ENCODE assay signal across 8 mouse cellular contexts in the genomic region with DNA sequence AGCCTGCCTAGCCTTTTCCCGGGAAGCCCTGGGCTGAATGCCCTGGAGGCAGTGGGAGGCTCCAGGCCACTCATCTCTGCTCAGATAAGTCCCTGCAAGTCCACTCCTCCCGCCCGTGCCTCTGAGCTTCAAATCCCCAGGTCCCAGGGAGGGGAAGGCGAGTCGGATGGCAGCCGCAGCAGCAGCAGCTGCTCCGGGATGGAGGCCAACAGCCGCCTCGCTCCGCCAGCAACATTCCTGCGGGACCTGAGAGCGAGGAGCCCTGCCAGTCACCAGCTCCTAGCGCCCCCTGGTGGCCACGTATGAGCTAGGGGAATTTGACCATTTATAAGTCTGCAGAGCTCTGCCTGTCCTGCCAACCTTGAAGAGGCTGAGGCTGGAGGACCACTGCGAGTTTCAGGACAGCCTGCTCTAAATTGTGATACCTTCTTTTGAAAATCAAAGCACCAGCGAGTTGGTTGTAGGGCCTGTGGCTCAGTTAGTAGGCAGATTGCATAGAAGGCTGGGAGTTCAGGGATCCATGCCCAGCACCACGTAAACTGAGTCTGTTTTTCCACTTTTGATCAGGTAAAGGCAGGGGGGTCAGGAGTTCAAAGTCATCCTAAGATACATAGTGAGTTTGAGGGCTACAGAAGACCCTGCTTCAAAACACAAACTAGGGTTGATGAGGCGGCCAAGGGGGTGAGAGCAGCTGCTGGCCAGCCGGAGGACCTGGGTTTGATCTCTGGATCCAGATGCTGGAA. TPM values are rescaled to one million over a fixed set of nuclear protein-coding genes. Genes with fewer than 3 reads are reported as not detected.
DNase-seq lines count a peak whose midpoint lies in the region; ATAC-seq lines count a peak whose summit lies in the region.

No protein-coding gene starts in this region.

- H3K4me2 ChIP-seq in hindbrain, embryonic 13.5 days, result peak overlapping the region; percentile 36

- H3K9ac ChIP-seq in hindbrain, embryonic 13.5 days, result peak overlapping the region; percentile 30; the same call in 1 of the 2 replicates

- H3K36me3 ChIP-seq in hindbrain, embryonic 13.5 days, result no peaks in the 10 kb centered on the region

- H3K27me3 ChIP-seq in hindbrain, embryonic 13.5 days, result peaks cover 26% of the 10 kb centered on the region

- peak; percentile 89 for ATAC-seq in hindbrain, embryonic 13.5 days (ENCODE audit: low FRiP score)

- H3K9me3 ChIP-seq in hindbrain, embryonic 13.5 days, result no peaks in the 10 kb centered on the region

- no peak overlapping the region for H3K27ac ChIP-seq in hindbrain, embryonic 13.5 days

- H3K4me1 ChIP-seq in hindbrain, embryonic 13.5 days (replicated peaks), result peaks cover 7% of the 10 kb centered on the region

- 15% methylated on average over 19 of the region's 19 CpGs for WGBS in hindbrain, embryonic 13.5 days

- H3K4me3 ChIP-seq in hindbrain, embryonic 13.5 days, result no peak overlapping the region

- DNase-seq in T-cell, adult 2 months (ENCODE audit: low spot score), result peak; percentile 60
- peak; percentile 93 to 96 for DNase-seq in cerebellum, postnatal 25 days
- DNase-seq in frontal cortex, postnatal 25 days (ENCODE audit: low spot score in 2 of 2), result peak; percentile 93 to 97
- peak; percentile 94 to 99 for DNase-seq in layer of hippocampus, postnatal 25 days (ENCODE audit: extremely low spot score in 1 of 2, low spot score in 1 of 2)
- DNase-seq in lung, postnatal 4 days, result peak; percentile 93 to 96
- peak; percentile 95 for DNase-seq in right cerebral cortex, adult 18-20 months
- DNase-seq in urinary bladder, adult 2 months (ENCODE audit: low spot score), result peak; percentile 92

RNA-seq across cellular contexts. Expression of a gene that starts 12.8 kb away (rescaled TPM):
- not detected in 2 replicates for polyA plus RNA-seq in hindbrain, embryonic 13.5 days (2015; fragmentation: Nextera tagmentation; extraction: Ambion mirVana)
- not detected for total RNA-seq in layer of hippocampus, postnatal 25 days (2021)
- polyA plus RNA-seq in urinary bladder, adult 2 months (2012; rRNA removed), result not detected in 2 replicates

RNA-seq across cellular contexts. Expression of a gene that starts 16.2 kb away (rescaled TPM):
- polyA plus RNA-seq in hindbrain, embryonic 13.5 days (2015; fragmentation: Nextera tagmentation; extraction: Ambion mirVana), result 0.36 and 0.44 TPM in 2 replicates
- 1 to 10 TPM; 1.2 to 2.5 TPM for total RNA-seq in layer of hippocampus, postnatal 25 days (2021)
- 13.5 and 14.3 TPM in 2 replicates for polyA plus RNA-seq in urinary bladder, adult 2 months (2012; rRNA removed)

RNA-seq across cellular contexts. Expression of a gene that starts 37.4 kb away (rescaled TPM):
- 1.9 and 2.3 TPM in 2 replicates for polyA plus RNA-seq in hindbrain, embryonic 13.5 days (2015; fragmentation: Nextera tagmentation; extraction: Ambion mirVana)
- 10 to 100 TPM; 50.7 to 77.1 TPM for total RNA-seq in layer of hippocampus, postnatal 25 days (2021)
- 59.3 and 71.9 TPM in 2 replicates for polyA plus RNA-seq in urinary bladder, adult 2 months (2012; rRNA removed)

RNA-seq across cellular contexts. Expression of a gene that starts 48.5 kb away (rescaled TPM):
- 9.8 and 10.1 TPM in 2 replicates for polyA plus RNA-seq in hindbrain, embryonic 13.5 days (2015; fragmentation: Nextera tagmentation; extraction: Ambion mirVana)
- total RNA-seq in layer of hippocampus, postnatal 25 days (2021), result 10 to 100 TPM; 10.5 to 11.4 TPM
- polyA plus RNA-seq in urinary bladder, adult 2 months (2012; rRNA removed), result 6.8 and 7.0 TPM in 2 replicates

RNA-seq across cellular contexts. Expression of a gene that starts 56.9 kb away (rescaled TPM):
- 46.9 and 50.3 TPM in 2 replicates for polyA plus RNA-seq in hindbrain, embryonic 13.5 days (2015; fragmentation: Nextera tagmentation; extraction: Ambion mirVana)
- total RNA-seq in layer of hippocampus, postnatal 25 days (2021), result 10 to 100 TPM; 23.5 to 25.5 TPM
- polyA plus RNA-seq in urinary bladder, adult 2 months (2012; rRNA removed), result 38.7 and 59.6 TPM in 2 replicates

Comparison
In these comparisons a context has a peak if more than half of its experiments do, and no peak if none do; other contexts are left out.
1. RNA of a gene that starts 16.2 kb away (polyA plus RNA-seq): 13.5 to 14.3 TPM in urinary bladder, adult 2 months; 0.36 to 0.44 TPM in hindbrain, embryonic 13.5 days; every median in the first group is over 10 times any median in the second.
2. RNA of a gene that starts 37.4 kb away (polyA plus RNA-seq): 59.3 to 71.9 TPM in urinary bladder, adult 2 months; 1.9 to 2.3 TPM in hindbrain, embryonic 13.5 days; every median in the first group is over 10 times any median in the second.
3. Peak in every context shown above with its lines, with median percentiles within 50 percentile points of each other: DNase-seq.